Mouse (Mus musculus): ENCODE results near the gene Stk4. TPM values are rescaled to one million over a fixed set of nuclear protein-coding genes. Genes with fewer than 3 reads are reported as not detected.
A peak's percentile ranks its signal among the peaks of the same experiment; 100 is the strongest.

The Stk4 gene
- polyA plus RNA-seq, 1 experiment from 2014 or later: 20.5 TPM

DNA sequence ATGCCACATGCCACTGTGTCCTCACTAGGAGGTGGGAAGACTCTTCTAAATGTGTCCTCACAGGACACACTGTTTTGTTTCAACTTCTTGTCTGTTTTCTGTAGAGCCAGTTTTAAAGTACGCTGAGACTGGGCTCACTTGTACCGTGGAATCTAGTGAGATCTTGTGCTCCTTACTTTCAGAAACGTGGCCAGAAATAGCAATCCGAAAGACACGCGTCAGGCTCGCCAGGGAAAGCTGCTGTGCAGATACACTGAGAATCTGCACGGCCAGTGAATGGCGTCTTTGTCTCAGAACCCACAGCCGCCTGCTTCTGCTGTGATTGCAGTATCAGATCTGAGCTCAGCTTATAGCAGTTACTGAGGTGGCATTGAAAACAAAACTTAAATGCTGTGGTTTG is 71.9 kb downstream of the Stk4 start:
- Histone ChIP-seq H3K27ac (peak overlapping the region; percentile 78), H3K4me3 (no peak overlapping the region), H3K4me1 (peaks cover 50% of the 10 kb centered on the region), H3K9me3 (no peaks in the 10 kb centered on the region), H3K27me3 (ENCODE audit: insufficient read depth, poor library complexity, severe bottlenecking) (no peaks in the 10 kb centered on the region), H3K36me3 (no peaks in the 10 kb centered on the region)
- 23% methylated on average over 10 of the region's 10 CpGs for WGBS
- no peak for DNase-seq (ENCODE audit: low spot score)

DNA sequence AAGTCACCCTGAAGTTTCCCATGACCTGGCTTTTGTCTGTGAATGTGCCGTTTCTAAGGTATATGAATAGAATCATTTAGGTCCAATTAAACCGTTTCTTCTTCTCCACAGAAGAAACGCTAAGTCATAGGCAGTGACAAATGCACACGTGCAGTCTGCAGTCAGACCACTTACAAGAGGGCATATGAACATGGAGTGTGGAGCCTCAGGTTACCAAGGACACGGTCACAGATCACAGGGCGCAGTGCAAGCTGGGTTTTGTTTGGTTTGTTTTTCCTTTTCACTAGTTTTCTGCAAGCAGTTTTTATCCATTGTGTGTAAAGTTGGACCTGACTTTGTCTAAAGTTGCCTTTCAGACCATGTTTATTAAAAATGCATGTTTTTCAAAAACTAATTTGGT is 73.9 kb downstream of the Stk4 start:
- Histone ChIP-seq H3K36me3 (no peaks in the 10 kb centered on the region), H3K27me3 (ENCODE audit: insufficient read depth, poor library complexity, severe bottlenecking) (no peaks in the 10 kb centered on the region), H3K27ac (no peak overlapping the region), H3K4me1 (peaks cover 35% of the 10 kb centered on the region), H3K9me3 (no peaks in the 10 kb centered on the region), H3K4me3 (no peak overlapping the region)
- no peak for DNase-seq (ENCODE audit: low spot score)
- 85% methylated on average over 6 of the region's 6 CpGs for WGBS

- peaks cover 36% of the 10 kb centered on the region for H3K4me1 ChIP-seq
- H3K4me3 ChIP-seq: no peak overlapping the region
- 68% methylated on average over 10 of the region's 10 CpGs for WGBS
Observed at GRCm38 (mm10) chr2:164144541-164144940, 74.4 kb downstream of the Stk4 start.

DNA sequence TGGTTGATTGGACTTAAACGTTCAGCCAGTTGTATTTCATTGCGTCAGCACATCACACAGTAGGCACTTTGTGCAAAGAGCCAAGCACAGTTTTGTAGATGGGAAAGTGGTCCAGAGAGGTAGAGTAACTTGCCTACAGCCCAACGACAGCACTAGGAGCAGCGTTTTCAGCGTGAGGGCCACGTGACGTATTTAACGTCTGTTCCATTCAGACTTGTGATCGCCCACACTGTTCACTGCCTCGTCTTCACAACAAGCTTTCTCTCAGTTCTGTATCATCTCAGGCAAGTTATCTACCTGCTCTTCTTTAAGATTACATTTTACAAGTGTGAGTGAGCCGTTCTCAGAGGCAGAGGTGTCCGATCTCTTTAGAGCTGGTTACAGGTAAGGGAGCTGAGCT is 76.4 kb downstream of the Stk4 start:
- DNase-seq (ENCODE audit: low spot score): no peak
- Histone ChIP-seq H3K27me3 (ENCODE audit: insufficient read depth, poor library complexity, severe bottlenecking) (no peaks in the 10 kb centered on the region), H3K36me3 (peaks cover 3% of the 10 kb centered on the region; the same call in 1 of the 2 replicates), H3K4me1 (peaks cover 34% of the 10 kb centered on the region), H3K27ac (no peak overlapping the region), H3K9me3 (no peaks in the 10 kb centered on the region), H3K4me3 (no peak overlapping the region)
- WGBS: 92% methylated on average over 12 of the region's 12 CpGs

More at GRCm38 (mm10) chr2:164144541-164144940, 74.4 kb downstream of the Stk4 start:
- no peak for DNase-seq (ENCODE audit: low spot score)
- Histone ChIP-seq H3K27me3 (ENCODE audit: insufficient read depth, poor library complexity, severe bottlenecking) (no peaks in the 10 kb centered on the region), H3K9me3 (no peaks in the 10 kb centered on the region), H3K27ac (no peak overlapping the region), H3K36me3 (no peaks in the 10 kb centered on the region)

- no peak for DNase-seq (ENCODE audit: low spot score)
- Histone ChIP-seq H3K4me3 (no peak overlapping the region), H3K4me1 (peaks cover 15% of the 10 kb centered on the region), H3K9me3 (no peaks in the 10 kb centered on the region), H3K27ac (peak overlapping the region; percentile 71), H3K36me3 (peaks cover 22% of the 10 kb centered on the region), H3K27me3 (ENCODE audit: insufficient read depth, poor library complexity, severe bottlenecking) (no peaks in the 10 kb centered on the region)
- WGBS: 44% methylated on average over 14 of the region's 14 CpGs
Observed at GRCm38 (mm10) chr2:164150086-164150760, 80.1 kb downstream of the Stk4 start.

DNA sequence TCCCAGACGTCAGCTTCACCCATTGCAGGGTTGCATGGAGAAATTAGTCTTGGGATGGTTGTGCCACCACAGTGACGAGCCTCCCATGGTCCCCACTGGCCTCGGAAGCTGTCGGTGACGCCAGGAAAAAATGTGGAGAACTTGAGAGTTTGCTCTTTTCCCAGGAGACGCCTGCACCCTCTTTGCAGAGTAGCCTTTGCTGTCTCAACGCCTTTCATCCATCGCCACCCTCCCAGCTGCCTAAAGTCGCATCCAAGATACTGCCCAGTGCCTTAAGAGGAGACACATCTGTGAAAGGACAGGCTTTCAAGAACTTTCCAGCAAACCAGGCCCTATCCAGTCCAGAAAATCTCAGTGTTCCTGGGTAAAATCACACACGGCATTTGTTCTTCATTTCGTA is 82.2 kb downstream of the Stk4 start:
- Histone ChIP-seq H3K27ac (no peak overlapping the region), H3K4me1 (peaks cover 15% of the 10 kb centered on the region), H3K4me3 (no peak overlapping the region), H3K9me3 (no peaks in the 10 kb centered on the region), H3K27me3 (ENCODE audit: insufficient read depth, poor library complexity, severe bottlenecking) (no peaks in the 10 kb centered on the region), H3K36me3 (peaks cover 28% of the 10 kb centered on the region)
- DNase-seq (ENCODE audit: low spot score): no peak
- WGBS: 87% methylated on average over 11 of the region's 11 CpGs

GRCm38 (mm10) chr2:164154007-164154406 is 83.9 kb downstream of the Stk4 start:
- Histone ChIP-seq H3K4me1 (peaks cover 15% of the 10 kb centered on the region), H3K27ac (no peak overlapping the region), H3K4me3 (no peak overlapping the region), H3K27me3 (ENCODE audit: insufficient read depth, poor library complexity, severe bottlenecking) (no peaks in the 10 kb centered on the region), H3K9me3 (no peaks in the 10 kb centered on the region), H3K36me3 (peaks cover 28% of the 10 kb centered on the region)
- no peak for DNase-seq (ENCODE audit: low spot score)
- WGBS: 92% methylated on average over 10 of the region's 10 CpGs

DNA sequence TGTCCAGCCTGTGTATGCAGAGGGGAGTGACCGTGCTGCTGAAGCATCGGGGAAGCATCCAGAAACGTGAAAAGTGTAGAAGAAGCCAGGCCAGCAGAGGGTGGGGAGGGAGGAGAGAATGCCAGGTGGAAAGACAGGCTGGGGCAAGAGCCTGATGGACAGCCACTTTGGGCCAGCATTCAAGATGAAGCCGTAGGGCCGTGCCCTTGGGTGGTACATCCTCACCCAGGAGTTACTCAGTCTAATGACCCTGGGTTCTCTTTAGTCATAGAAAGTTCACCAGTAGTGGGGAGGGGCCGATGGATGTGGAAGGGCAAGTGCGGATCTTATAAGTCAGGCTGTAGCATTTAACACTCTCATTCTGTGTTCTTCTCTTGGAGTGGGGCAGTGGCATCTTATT is 86.0 kb downstream of the Stk4 start:
- Histone ChIP-seq H3K36me3 (peaks cover 28% of the 10 kb centered on the region), H3K4me3 (no peak overlapping the region), H3K4me1 (no peaks in the 10 kb centered on the region), H3K9me3 (no peaks in the 10 kb centered on the region), H3K27ac (no peak overlapping the region), H3K27me3 (ENCODE audit: insufficient read depth, poor library complexity, severe bottlenecking) (no peaks in the 10 kb centered on the region)
- no peak for DNase-seq (ENCODE audit: low spot score)
- 83% methylated on average over 7 of the region's 7 CpGs for WGBS

DNA sequence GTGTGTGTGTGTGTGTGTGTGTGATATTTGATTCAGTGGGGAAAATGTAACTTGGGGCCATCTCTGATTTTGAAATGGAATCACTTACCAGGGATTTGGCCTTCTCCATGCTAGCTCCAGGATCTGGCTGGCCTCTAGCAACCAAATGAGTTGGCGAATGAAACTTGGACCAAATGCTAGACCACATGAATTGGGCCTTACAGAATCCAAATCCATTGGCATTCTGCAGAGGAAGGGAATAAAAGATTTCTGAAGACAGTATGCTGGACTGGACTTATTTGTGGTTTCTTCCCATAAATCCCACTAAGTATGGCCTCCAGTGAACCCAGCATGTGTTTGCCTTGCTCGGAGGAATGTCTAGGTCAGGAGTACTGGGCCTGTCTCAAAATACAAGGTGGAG is 88.7 kb downstream of the Stk4 start:
- Histone ChIP-seq H3K9me3 (no peaks in the 10 kb centered on the region), H3K27ac (no peak overlapping the region), H3K4me1 (no peaks in the 10 kb centered on the region), H3K36me3 (peaks cover 6% of the 10 kb centered on the region; the same call in 1 of the 2 replicates), H3K4me3 (no peak overlapping the region), H3K27me3 (ENCODE audit: insufficient read depth, poor library complexity, severe bottlenecking) (peaks cover 12% of the 10 kb centered on the region; the same call in 1 of the 2 replicates)
- 82% methylated on average over 2 of the region's 2 CpGs for WGBS
- no peak for DNase-seq (ENCODE audit: low spot score)

DNA sequence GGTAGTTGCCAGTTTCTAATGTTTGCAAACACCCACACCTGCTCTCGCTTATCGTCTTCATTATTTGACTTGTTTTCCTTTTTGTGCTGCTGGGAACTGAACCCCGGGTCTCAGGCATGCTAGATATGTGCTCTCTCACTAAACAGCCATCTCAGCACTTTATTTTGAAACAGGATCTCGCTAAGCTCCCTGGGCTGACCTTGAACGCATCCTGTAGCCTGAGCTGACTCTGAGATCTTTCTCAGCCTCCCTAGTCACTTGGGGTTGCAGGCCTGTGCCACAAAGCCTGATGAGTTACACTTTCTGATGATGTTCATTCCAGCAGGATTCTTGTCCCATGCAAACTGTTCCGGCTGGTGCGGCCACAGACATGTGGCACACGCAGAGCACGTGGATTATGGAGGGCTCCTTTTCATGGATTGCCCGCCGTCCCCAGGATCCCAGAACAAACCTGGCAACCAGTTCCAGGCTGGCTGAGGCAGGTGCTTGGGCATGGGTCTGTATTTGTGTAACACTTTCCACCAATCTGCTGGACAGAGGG is 91.5 kb downstream of the Stk4 start:
- Histone ChIP-seq H3K36me3 (no peaks in the 10 kb centered on the region), H3K9me3 (no peaks in the 10 kb centered on the region), H3K27me3 (ENCODE audit: insufficient read depth, poor library complexity, severe bottlenecking) (peaks cover 37% of the 10 kb centered on the region), H3K4me3 (no peak overlapping the region), H3K27ac (no peak overlapping the region), H3K4me1 (no peaks in the 10 kb centered on the region)
- 76% methylated on average over 11 of the region's 11 CpGs for WGBS
- DNase-seq (ENCODE audit: low spot score): no peak

DNA sequence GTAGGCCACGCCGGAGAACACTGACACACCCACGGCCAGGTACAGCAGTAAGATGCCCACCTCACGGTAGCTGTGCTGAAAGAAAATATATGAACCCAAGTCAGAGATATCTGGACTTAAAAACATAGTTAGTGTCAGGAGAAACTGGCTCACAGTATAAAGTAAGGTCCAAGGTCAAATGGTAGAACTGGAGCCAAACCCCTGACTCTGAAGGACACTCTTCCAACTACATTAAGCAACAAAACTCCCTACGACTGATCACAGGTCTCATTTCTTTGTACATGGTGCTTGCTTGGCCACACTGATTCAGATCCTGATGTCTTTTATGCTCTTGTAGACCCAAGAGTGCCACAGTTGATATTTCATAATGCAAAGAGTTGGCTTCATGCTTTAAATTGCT is 94.8 kb downstream of the Stk4 start:
- 90% methylated on average over 5 of the region's 5 CpGs for WGBS
- no peaks in the 10 kb centered on the region for H3K9me3 ChIP-seq
- H3K27me3 ChIP-seq (ENCODE audit: insufficient read depth, poor library complexity, severe bottlenecking): peaks cover 70% of the 10 kb centered on the region

GRCm38 (mm10) chr2:164167752-164168570 is 97.8 kb downstream of the Stk4 start:
- Histone ChIP-seq H3K36me3 (no peaks in the 10 kb centered on the region), H3K27me3 (ENCODE audit: insufficient read depth, poor library complexity, severe bottlenecking) (peaks cover 92% of the 10 kb centered on the region), H3K27ac (peak overlapping the region; percentile 59; the same call in 1 of the 2 replicates), H3K4me3 (peak overlapping the region; percentile 57), H3K4me1 (peaks cover 27% of the 10 kb centered on the region), H3K9me3 (no peaks in the 10 kb centered on the region)
- WGBS: 10% methylated on average over 90 of the region's 90 CpGs
- DNase-seq (ENCODE audit: low spot score): no peak

More for the DNA sequence above, 94.8 kb downstream of the Stk4 start:
- H3K36me3 ChIP-seq: no peaks in the 10 kb centered on the region
- no peak overlapping the region for H3K27ac ChIP-seq
- DNase-seq (ENCODE audit: low spot score): no peak
- H3K4me3 ChIP-seq: no peak overlapping the region
- H3K4me1 ChIP-seq: peaks cover 11% of the 10 kb centered on the region

GRCm38 (mm10) chr2:164168571-164168946 is 98.4 kb downstream of the Stk4 start:
- Histone ChIP-seq H3K4me1 (peaks cover 30% of the 10 kb centered on the region), H3K27me3 (ENCODE audit: insufficient read depth, poor library complexity, severe bottlenecking) (peaks cover 95% of the 10 kb centered on the region), H3K9me3 (no peaks in the 10 kb centered on the region), H3K36me3 (no peaks in the 10 kb centered on the region), H3K27ac (no peak overlapping the region), H3K4me3 (peak overlapping the region; percentile 57)
- no peak for DNase-seq (ENCODE audit: low spot score)
- 12% methylated on average over 42 of the region's 42 CpGs for WGBS

Measured in heart, embryonic 10.5 days (tissue).